Mouse (Mus musculus): ENCODE measurements around the gene Scaf8. TPM values are rescaled to one million over a fixed set of nuclear protein-coding genes. Genes with fewer than 3 reads are reported as not detected.
"Not testable (repeated sequence)": the region's sequence is repeated elsewhere in the genome, so short reads cannot be mapped to it uniquely, and the experiment has no call there.

The Scaf8 gene
- polyA plus RNA-seq, 1 experiment from 2014 or later = 13.4 TPM

GRCm38 (mm10) chr17:3085152-3085551, 29.6 kb upstream of the Scaf8 start:
- Histone ChIP-seq H3K4me2 (peak overlapping the region; percentile 82), H3K27ac (no peak overlapping the region), H3K4me1 (replicated peaks) (no peaks in the 10 kb centered on the region; the same call in 1 of the 2 replicates), H3K36me3 (no peaks in the 10 kb centered on the region), H3K27me3 (no peaks in the 10 kb centered on the region), H3K9me3 (replicated peaks) (no peaks in the 10 kb centered on the region), H3K9ac (no peak overlapping the region), H3K4me3 (peak overlapping the region; percentile 70)
- 62% methylated on average over 3 of the region's 3 CpGs for WGBS
- no peak for ATAC-seq (replicated peaks; ENCODE audit: insufficient number of reproducible peaks, insufficient read depth, low FRiP score, low read depth)

- Histone ChIP-seq H3K36me3 (no peaks in the 10 kb centered on the region), H3K4me1 (replicated peaks) (no peaks in the 10 kb centered on the region), H3K9ac (no peak overlapping the region), H3K4me3 (no peak overlapping the region), H3K4me2 (no peak overlapping the region), H3K27me3 (no peaks in the 10 kb centered on the region), H3K9me3 (replicated peaks) (no peaks in the 10 kb centered on the region), H3K27ac (no peak overlapping the region)
- ATAC-seq (replicated peaks; ENCODE audit: insufficient number of reproducible peaks, insufficient read depth, low FRiP score, low read depth) = no peak
- 42% methylated on average over 4 of the region's 4 CpGs for whole genome bisulfite sequencing
Measured at GRCm38 (mm10) chr17:3092682-3093081, 22.1 kb upstream of the Scaf8 start.

GRCm38 (mm10) chr17:3099273-3099672, 15.5 kb upstream of the Scaf8 start:
- H3K36me3 ChIP-seq; H3K9me3 ChIP-seq (replicated peaks); H3K9ac ChIP-seq; H3K4me2 ChIP-seq; H3K4me1 ChIP-seq (replicated peaks); H3K27me3 ChIP-seq; H3K27ac ChIP-seq; ATAC-seq (replicated peaks; ENCODE audit: insufficient number of reproducible peaks, insufficient read depth, low FRiP score, low read depth); H3K4me3 ChIP-seq: not testable (repeated sequence)
- WGBS = 71% methylated on average over 1 of the region's 1 CpGs

GRCm38 (mm10) chr17:3102336-3103165, 12.2 kb upstream of the Scaf8 start:
- peak; percentile 91 for ATAC-seq (replicated peaks; ENCODE audit: insufficient number of reproducible peaks, insufficient read depth, low FRiP score, low read depth)
- no peaks in the 10 kb centered on the region for H3K27me3 ChIP-seq
- no peak overlapping the region for H3K27ac ChIP-seq
- H3K4me3 ChIP-seq = peak overlapping the region; percentile 53
- peak overlapping the region; percentile 79 for H3K4me2 ChIP-seq
- WGBS = 2% methylated on average over 14 of the region's 14 CpGs
- H3K4me1 ChIP-seq (replicated peaks) = peaks cover 8% of the 10 kb centered on the region; the same call in 1 of the 2 replicates
- no peaks in the 10 kb centered on the region for H3K9me3 ChIP-seq (replicated peaks)
- no peaks in the 10 kb centered on the region for H3K36me3 ChIP-seq
- peak overlapping the region; percentile 50 for H3K9ac ChIP-seq

- ATAC-seq (replicated peaks; ENCODE audit: insufficient number of reproducible peaks, insufficient read depth, low FRiP score, low read depth) = no peak
- Histone ChIP-seq H3K4me1 (replicated peaks) (peaks cover 8% of the 10 kb centered on the region; the same call in 1 of the 2 replicates), H3K4me2 (no peak overlapping the region), H3K9ac (no peak overlapping the region), H3K27ac (no peak overlapping the region), H3K4me3 (no peak overlapping the region), H3K9me3 (replicated peaks) (no peaks in the 10 kb centered on the region), H3K36me3 (no peaks in the 10 kb centered on the region), H3K27me3 (no peaks in the 10 kb centered on the region)
- 85% methylated on average over 6 of the region's 6 CpGs for WGBS
Measured at GRCm38 (mm10) chr17:3104154-3104931, 10.4 kb upstream of the Scaf8 start.

GRCm38 (mm10) chr17:3105022-3105421, 9.8 kb upstream of the Scaf8 start:
- Histone ChIP-seq H3K9ac (no peak overlapping the region), H3K4me1 (replicated peaks) (peaks cover 8% of the 10 kb centered on the region; the same call in 1 of the 2 replicates), H3K4me3 (no peak overlapping the region), H3K9me3 (replicated peaks) (no peaks in the 10 kb centered on the region), H3K4me2 (no peak overlapping the region), H3K27me3 (no peaks in the 10 kb centered on the region), H3K27ac (no peak overlapping the region), H3K36me3 (no peaks in the 10 kb centered on the region)
- ATAC-seq (replicated peaks; ENCODE audit: insufficient number of reproducible peaks, insufficient read depth, low FRiP score, low read depth) = no peak
- WGBS = 92% methylated on average over 1 of the region's 1 CpGs

- Histone ChIP-seq H3K4me3 (peak overlapping the region; percentile 97), H3K27ac (peak overlapping the region; percentile 100), H3K9me3 (replicated peaks) (no peaks in the 10 kb centered on the region), H3K36me3 (no peaks in the 10 kb centered on the region), H3K27me3 (no peaks in the 10 kb centered on the region), H3K4me2 (peak overlapping the region; percentile 78), H3K9ac (peak overlapping the region; percentile 89), H3K4me1 (replicated peaks) (peaks cover 23% of the 10 kb centered on the region)
- under 1% methylated on average over 16 of the region's 16 CpGs for whole genome bisulfite sequencing
- no peak for ATAC-seq (replicated peaks; ENCODE audit: insufficient number of reproducible peaks, insufficient read depth, low FRiP score, low read depth)
Measured at GRCm38 (mm10) chr17:3113737-3114357, 925 bp upstream of the Scaf8 start.

- no peaks in the 10 kb centered on the region for H3K9me3 ChIP-seq (replicated peaks)
- ATAC-seq (replicated peaks; ENCODE audit: insufficient number of reproducible peaks, insufficient read depth, low FRiP score, low read depth) = peak; percentile 53
- peak overlapping the region; percentile 78 for H3K4me2 ChIP-seq
- H3K27ac ChIP-seq = peak overlapping the region; percentile 100
- H3K36me3 ChIP-seq = no peaks in the 10 kb centered on the region
- peak overlapping the region; percentile 97 for H3K4me3 ChIP-seq
- no peaks in the 10 kb centered on the region for H3K27me3 ChIP-seq
- 1% methylated on average over 31 of the region's 31 CpGs for WGBS
- H3K9ac ChIP-seq = peak overlapping the region; percentile 89
- peaks cover 23% of the 10 kb centered on the region for H3K4me1 ChIP-seq (replicated peaks)
Measured at GRCm38 (mm10) chr17:3114358-3114719, 433 bp upstream of the Scaf8 start.

GRCm38 (mm10) chr17:3115380-3115974, 705 bp downstream of the Scaf8 start:
- Histone ChIP-seq H3K27me3 (no peaks in the 10 kb centered on the region), H3K4me3 (peak overlapping the region; percentile 97), H3K27ac (peak overlapping the region; percentile 100), H3K4me1 (replicated peaks) (peaks cover 26% of the 10 kb centered on the region), H3K4me2 (peak overlapping the region; percentile 78), H3K36me3 (no peaks in the 10 kb centered on the region), H3K9ac (peak overlapping the region; percentile 89), H3K9me3 (replicated peaks) (no peaks in the 10 kb centered on the region)
- WGBS = 0% methylated on average over 43 of the region's 47 CpGs
- peak; percentile 61 for ATAC-seq (replicated peaks; ENCODE audit: insufficient number of reproducible peaks, insufficient read depth, low FRiP score, low read depth)

- 63% methylated on average over 8 of the region's 8 CpGs for WGBS
- H3K9me3 ChIP-seq (replicated peaks); H3K36me3 ChIP-seq; ATAC-seq (replicated peaks; ENCODE audit: insufficient number of reproducible peaks, insufficient read depth, low FRiP score, low read depth); H3K4me3 ChIP-seq; H3K9ac ChIP-seq; H3K27me3 ChIP-seq; H3K4me2 ChIP-seq; H3K27ac ChIP-seq: not testable (repeated sequence)
- H3K4me1 ChIP-seq (replicated peaks) = peaks cover 22% of the 10 kb centered on the region
Measured at GRCm38 (mm10) chr17:3120949-3121348, 6.2 kb downstream of the Scaf8 start.

- H3K4me2 ChIP-seq; H3K27ac ChIP-seq; ATAC-seq (replicated peaks; ENCODE audit: insufficient number of reproducible peaks, insufficient read depth, low FRiP score, low read depth); H3K9ac ChIP-seq; H3K4me1 ChIP-seq (replicated peaks); H3K36me3 ChIP-seq; H3K27me3 ChIP-seq; H3K4me3 ChIP-seq; H3K9me3 ChIP-seq (replicated peaks): not testable (repeated sequence)
- WGBS = 34% methylated on average over 1 of the region's 1 CpGs
Measured at GRCm38 (mm10) chr17:3123581-3123980, 8.8 kb downstream of the Scaf8 start.
